Mouse (Mus musculus) lung, postnatal 4 days (tissue): Measurements from ENCODE around the gene Ccar1.
"Not testable (repeated sequence)": the region's sequence is repeated elsewhere in the genome, so short reads cannot be mapped to it uniquely, and the experiment has no call there.

Source experiments
- DNase-seq, 2 experiments: peaks; one replicate each; pipeline ENCODE4 v3.0.0; 2021

Ccar1 gene

GRCm38 (mm10) chr10:62724936-62725335 is 67.2 kb downstream of the Ccar1 start:
- peak; percentile 14 to 73 for DNase-seq

- DNase-seq = no peak
Measured at GRCm38 (mm10) chr10:62722701-62723100, 69.4 kb downstream of the Ccar1 start.

- not testable (repeated sequence) for DNase-seq
Measured at GRCm38 (mm10) chr10:62720574-62720973, 71.5 kb downstream of the Ccar1 start.

- DNase-seq = no peak
Measured at GRCm38 (mm10) chr10:62713457-62713856, 78.6 kb downstream of the Ccar1 start.

- no peak for DNase-seq
Measured at GRCm38 (mm10) chr10:62703579-62703978, 88.5 kb downstream of the Ccar1 start.

- DNase-seq = no peak
Measured at GRCm38 (mm10) chr10:62702436-62702835, 89.7 kb downstream of the Ccar1 start.
